Mouse (Mus musculus) heart, adult 11 months (tissue): Measurements from ENCODE around the gene Coro6.
A peak's percentile ranks its signal among the peaks of the same experiment; 100 is the strongest.

Experiments used
- DNase-seq: peaks from one replicate; pipeline ENCODE4 v3.0.0; 2022

Coro6 gene

DNA sequence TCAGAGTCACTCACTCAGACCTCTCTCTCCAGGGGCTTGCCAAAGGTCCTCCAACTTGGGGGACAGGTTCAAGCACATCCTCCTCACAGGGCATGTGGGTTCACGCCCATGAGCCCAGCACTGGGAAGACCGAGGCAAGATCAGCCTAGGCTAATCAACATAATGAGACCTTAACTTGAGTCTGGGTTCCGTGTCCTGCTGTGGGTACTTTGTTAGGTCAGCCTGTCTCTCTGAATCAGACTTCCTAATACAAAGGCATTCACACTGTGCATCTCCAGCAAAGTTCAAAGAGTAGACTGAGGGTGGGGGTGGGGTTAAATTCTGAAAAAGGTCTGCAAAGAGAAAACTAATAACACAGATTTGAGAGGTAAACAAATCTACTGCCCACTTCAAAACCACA, 2.9 kb downstream of the Coro6 start:
- DNase-seq: no peak

DNA sequence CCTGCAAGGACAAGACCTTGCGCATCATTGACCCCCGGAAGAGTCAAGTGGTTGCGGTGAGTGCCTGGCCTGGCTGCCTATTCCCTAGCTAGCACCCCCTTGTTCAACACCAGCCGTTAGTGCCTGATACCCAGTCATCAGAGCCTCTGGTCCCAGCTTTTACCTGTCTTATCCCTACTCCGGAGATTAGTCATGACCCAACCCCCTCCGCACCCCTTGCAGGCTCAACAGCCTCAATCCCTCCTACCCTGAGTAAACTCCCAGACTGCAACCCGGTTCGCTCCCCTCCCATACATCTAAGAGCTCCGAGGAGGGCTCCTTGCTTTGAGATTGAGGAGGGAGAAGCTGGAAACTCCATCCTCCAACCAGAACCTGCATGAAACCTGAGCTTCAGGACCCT, 4.3 kb downstream of the Coro6 start:
- peak; percentile 93 for DNase-seq

GRCm38 (mm10) chr11:77467157-77467556, 4.9 kb downstream of the Coro6 start:
- DNase-seq: peak; percentile 98

GRCm38 (mm10) chr11:77467784-77468183, 5.6 kb downstream of the Coro6 start:
- peak; percentile 97 for DNase-seq

DNA sequence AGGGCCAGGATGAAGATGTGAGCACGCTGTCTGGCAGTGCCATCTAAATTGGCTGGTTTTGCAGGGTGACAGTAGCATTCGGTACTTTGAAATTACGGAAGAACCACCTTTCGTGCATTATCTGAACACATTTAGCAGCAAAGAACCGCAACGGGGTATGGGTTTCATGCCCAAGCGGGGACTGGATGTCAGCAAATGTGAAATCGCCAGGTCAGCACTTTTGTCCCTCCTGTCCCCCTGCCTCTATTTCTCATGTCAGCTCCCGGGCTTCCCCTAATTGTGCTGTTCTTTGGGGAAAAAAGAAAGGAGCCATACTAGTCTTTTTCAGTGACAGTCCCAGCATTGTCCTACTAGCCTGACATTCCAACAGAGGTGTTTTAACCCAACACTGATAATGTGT, 6.2 kb downstream of the Coro6 start:
- DNase-seq: no peak

DNA sequence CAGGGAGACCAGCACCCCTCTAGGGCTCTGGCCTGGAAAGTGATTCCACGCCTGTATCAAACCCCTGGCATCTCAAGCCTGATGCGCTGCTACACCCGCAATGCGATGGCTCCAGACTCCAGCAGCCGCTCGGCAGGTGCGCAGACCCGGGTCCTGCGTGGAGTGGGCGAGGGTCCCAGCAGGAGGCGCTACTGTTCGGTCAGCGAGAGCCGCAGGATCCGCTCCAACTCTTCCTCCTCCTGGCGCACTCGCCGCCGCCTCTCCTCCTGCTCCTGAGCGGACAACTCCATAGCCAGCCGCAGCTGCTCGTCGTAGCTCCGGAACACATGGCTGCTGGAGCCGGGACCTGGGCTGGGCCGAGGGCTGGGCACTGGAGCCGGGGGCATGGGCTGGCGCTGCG, 9.2 kb downstream of the Coro6 start:
- DNase-seq: peak; percentile 90

GRCm38 (mm10) chr11:77472775-77473174, 10.6 kb downstream of the Coro6 start:
- peak; percentile 91 for DNase-seq

DNA sequence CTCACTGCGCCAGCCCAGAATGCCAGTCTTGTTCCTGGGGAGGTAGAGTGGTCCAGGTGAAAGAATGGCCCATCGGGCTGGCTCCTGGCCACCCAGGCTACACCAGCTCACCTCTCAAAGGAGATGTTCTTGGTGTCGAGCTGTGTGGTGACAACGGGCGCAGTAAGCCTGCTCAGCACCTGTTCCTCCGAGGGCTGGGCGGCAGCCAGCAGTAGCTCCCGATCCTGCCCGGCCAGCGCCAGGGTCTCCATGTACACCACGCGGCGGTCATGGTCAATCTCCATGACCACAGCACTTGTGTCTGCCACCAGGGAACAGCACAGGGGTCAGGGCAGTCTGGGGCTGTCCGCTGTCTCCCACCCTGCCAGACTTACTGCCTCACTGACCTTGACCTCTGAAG, 14.0 kb downstream of the Coro6 start:
- no peak for DNase-seq

GRCm38 (mm10) chr11:77476895-77477294, 14.7 kb downstream of the Coro6 start:
- DNase-seq: no peak

- DNase-seq: peak; percentile 90
Observed at GRCm38 (mm10) chr11:77483043-77483442, 20.8 kb downstream of the Coro6 start.

DNA sequence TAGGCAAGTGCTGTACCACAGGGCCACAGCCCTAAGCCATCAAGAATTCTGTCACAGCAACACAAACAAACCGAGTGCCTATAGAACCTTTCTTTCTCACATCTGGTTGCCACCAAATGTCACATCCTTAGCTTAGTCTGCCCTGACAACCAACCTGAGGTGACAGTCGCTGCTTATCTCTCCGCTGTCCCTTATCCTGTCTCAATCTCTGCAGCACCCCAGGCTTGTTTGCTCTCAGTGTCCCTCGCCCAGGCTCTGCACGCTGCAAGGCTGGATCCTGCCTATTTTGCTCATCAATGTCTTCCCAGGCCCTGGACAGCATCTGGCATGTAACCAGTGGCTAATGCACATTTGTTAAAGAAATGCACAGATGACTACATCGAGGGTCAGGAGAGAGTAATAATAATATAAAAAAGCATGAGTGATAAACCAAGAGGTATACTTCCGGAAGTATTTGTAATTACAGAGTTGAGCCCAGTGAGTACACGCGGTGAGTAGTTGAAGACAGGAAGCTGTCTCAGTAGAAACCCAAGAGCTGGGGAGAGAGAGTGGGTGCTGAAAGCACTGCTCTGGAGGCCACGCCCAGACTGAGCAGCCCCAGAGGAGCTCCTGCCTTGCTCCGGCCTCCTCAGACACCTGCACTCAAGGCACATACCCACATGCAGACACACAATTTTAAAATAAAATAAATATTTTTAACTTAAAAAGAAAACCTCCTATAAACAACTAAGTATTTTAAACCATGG, 21.5 kb downstream of the Coro6 start:
- DNase-seq: peak; percentile 83

- DNase-seq: no peak
Observed at GRCm38 (mm10) chr11:77485229-77485628, 23.0 kb downstream of the Coro6 start.

GRCm38 (mm10) chr11:77486798-77487197, 24.6 kb downstream of the Coro6 start:
- DNase-seq: peak; percentile 89

DNA sequence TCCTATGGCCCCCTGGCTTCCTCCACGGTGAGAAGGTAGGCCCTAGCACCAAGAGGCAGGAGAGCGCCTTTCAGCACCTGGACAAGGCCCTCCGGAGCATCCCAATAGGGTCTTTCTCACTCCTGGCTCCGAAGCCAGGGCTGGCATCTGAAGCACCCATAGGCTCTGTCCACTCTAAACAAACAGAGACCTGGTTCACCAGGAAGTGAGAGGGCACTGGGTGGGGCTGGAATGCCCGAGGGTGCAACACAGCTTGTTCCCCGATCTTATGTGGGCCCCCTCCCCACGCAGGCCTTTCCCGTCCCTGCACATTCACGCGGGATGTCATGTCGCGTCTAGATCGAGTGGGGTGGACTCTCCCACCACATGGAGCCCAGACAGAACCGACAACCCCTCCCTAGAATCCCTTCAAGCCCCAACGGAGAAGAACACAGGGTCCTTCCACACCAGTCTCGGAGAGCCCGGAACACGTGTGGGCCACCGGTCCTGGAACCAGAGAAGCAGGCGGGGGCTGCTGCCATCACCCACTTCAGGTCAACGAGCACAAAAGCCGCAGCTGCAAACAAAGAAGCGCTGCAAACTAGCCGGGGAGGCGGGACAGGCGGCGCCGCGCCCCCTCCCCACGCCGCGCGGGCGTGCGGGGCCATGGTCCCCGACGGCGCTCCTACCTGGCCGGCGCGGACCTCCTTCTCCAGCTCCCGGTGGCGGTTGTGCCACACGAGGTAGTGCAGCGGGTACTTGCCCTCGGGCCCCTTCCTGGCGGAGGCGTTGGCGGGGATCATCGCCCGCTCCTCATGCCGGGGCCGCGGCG, 26.8 kb downstream of the Coro6 start:
- peak; percentile 96 for DNase-seq

DNA sequence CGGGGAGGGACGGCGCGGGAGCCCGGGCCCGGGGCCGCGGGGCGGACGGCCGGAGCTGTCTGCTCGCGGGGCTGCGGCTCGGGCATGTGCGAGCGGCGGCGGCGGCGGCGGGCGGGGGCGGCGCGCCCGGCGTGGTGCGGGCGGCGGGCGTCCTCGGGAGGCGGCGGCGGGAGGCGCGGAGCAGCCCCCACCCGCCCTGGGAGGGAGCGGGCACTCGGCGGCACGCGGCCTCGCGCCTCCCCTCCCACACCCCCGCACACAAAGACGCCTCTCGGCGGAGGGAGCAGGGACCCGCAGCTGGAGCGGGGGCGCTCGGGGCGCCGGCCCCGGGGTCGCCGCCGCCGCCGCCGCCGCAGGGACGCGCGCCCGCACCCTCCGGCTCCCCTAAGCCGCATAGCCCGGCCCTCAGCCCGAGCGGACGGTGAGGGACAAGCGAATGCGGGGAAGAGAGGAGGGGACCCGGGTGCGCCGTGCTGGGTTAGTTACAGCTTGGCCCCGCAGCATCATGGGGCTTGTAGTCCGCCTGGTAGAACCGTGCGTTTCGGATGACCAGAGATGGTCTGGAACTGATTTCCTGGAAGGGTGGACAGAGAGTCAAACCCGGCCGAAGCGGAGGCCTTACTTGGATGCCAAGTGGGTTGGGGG, 27.5 kb downstream of the Coro6 start, which contains the start of gene Ankrd13b:
Gene Ankrd13b, minus strand, starts transcription at position 88 of the 645 bp plus-strand sequence.
- peak; percentile 98 for DNase-seq

- peak; percentile 88 for DNase-seq
Observed at GRCm38 (mm10) chr11:77490451-77490850, 28.2 kb downstream of the Coro6 start.

DNA sequence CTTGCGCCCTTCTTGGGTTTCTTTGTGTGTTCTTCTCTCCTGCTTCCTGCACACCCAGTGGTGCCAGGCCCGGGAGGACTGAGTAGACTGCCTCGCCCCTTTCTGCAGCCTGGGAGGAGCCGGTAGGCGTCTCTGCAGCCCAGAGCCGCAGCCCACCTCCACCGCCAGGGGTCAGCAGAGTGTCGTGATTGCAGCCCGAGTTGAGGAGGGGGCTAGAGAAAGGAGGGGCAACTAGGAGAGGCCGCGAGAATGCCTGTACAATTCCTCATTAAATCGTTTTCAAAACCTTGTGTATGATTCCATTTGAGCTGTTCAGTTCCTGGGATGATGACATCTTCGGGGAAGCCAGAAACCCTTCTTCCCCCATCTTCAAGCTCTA, 28.9 kb downstream of the Coro6 start:
- peak; percentile 99 for DNase-seq

DNA sequence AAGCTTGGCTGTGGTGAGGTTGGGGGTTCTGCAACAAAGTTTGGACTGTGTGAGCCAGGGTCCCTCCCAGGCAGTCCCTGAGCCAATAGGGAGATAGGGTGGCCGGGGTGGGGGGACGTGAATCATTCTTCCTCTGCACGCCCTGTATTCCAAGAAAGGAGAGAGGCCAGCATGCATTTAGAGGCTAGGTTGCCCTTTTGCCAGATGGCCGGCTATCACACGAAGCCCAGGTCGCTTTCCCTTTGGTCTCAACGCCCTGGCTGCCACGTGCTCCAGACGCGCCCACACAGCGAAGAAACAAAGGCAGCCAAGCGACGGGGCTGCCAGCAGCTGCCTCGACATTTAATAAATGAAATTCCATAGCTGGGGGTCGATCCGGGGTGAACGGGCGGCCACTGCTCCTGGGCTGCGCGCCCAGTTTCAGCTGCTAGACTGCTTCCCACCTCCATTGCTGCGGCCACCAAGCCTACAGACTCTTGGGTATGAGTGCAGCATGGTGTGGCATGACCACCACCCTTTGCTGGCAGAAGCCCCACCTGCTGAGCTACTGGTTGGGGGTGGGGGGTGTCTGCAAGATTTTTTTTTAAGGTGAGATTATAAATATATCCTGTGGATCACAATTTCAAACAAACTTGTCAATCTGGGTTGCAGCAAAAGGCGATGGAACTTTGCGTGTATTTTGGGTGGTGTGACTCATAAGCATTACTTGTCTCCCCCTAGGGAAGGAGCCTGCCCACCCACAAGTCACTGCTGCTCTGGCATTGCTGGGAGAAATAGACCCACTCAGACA, 29.5 kb downstream of the Coro6 start:
- DNase-seq: peak; percentile 98

GRCm38 (mm10) chr11:77492311-77492871, 30.2 kb downstream of the Coro6 start:
- peak; percentile 95 for DNase-seq

GRCm38 (mm10) chr11:77492911-77493332, 30.7 kb downstream of the Coro6 start:
- DNase-seq: peak; percentile 99

- peak; percentile 97 for DNase-seq
Observed at GRCm38 (mm10) chr11:77493512-77494343, 31.5 kb downstream of the Coro6 start, which contains the start of gene Git1. Gene Git1, plus strand, starts transcription at chr11:77493562.
